Mouse (Mus musculus) MEL (cell line): Measurements from ENCODE around the gene Luzp2.

Experiments
- CTCF ChIP-seq, 3 experiments: IDR thresholded peaks in 2 of 3; conservative IDR thresholded peaks in 1 of 3; 2 replicates each; pipeline ENCODE4 v1.5.1; 2011 to 2012; ENCODE audit warnings: low read length in 3 of 3, low read depth in 2 of 3, mild to moderate bottlenecking in 2 of 3, improper control_type of control experiment in 1 of 3, inconsistent platforms in 1 of 3, mixed read lengths in 1 of 3, moderate library complexity in 1 of 3; ENCODE audit not compliant: control insufficient read depth in 1 of 3, insufficient read depth in 1 of 3, poor library complexity in 1 of 3, severe bottlenecking in 1 of 3
- E2F4 ChIP-seq: IDR thresholded peaks from 2 replicates; pipeline ENCODE4 v1.6.1; 2011; ENCODE audit warnings: low read depth, low read length, improper control_type of control experiment, borderline replicate concordance
- EP300 ChIP-seq, 2 experiments: IDR thresholded peaks; 2 replicates each; pipeline ENCODE4 v1.6.1; 2011; ENCODE audit warnings: improper control_type of control experiment in 2 of 2, low read length in 2 of 2, low read depth in 1 of 2, mild to moderate bottlenecking in 1 of 2
- MAZ ChIP-seq: IDR thresholded peaks from 2 replicates; pipeline ENCODE4 v1.6.1; 2012; ENCODE audit warnings: low read depth, mild to moderate bottlenecking, inconsistent platforms, low read length, improper control_type of control experiment
- SIN3A ChIP-seq: IDR thresholded peaks from 2 replicates; pipeline ENCODE4 v1.6.1; 2012; ENCODE audit warnings: low read length, improper control_type of control experiment, inconsistent platforms
- TCF12 ChIP-seq: IDR thresholded peaks from 2 replicates; pipeline ENCODE4 v1.6.1; 2014; ENCODE audit warnings: low read depth, mild to moderate bottlenecking, inconsistent platforms, low read length, improper control_type of control experiment, moderate library complexity
- UBTF ChIP-seq: IDR thresholded peaks from 2 replicates; pipeline ENCODE4 v1.6.1; 2012; ENCODE audit warnings: low read depth, mild to moderate bottlenecking, inconsistent platforms, low read length, improper control_type of control experiment, moderate library complexity, borderline replicate concordance; ENCODE audit not compliant: insufficient read depth

- TF ChIP-seq EP300 (IDR thresholded peaks at IDR 0.05; ENCODE audit: low read depth in 1 of 2, low read length in 2 of 2) (no peak), CTCF (IDR thresholded peaks at IDR 0.05 in 2 of 3, conservative IDR thresholded peaks at IDR 0.05 in 1 of 3; ENCODE audit: control insufficient read depth in 1 of 3, insufficient read depth in 1 of 3, low read depth in 2 of 3, low read length in 3 of 3, poor library complexity in 1 of 3, severe bottlenecking in 1 of 3) (no peak), UBTF (no peak), E2F4 (no peak), SIN3A (no peak), MAZ (no peak), TCF12 (no peak)
Measured at GRCm38 (mm10) chr7:54842807-54843335, 7.6 kb downstream of the Luzp2 start.
